Mouse (Mus musculus) heart, postnatal 0 days (tissue): ENCODE measurements around the gene Srrt.

Experiments used
- CTCF ChIP-seq: IDR thresholded peaks from 2 replicates; pipeline ENCODE4 v1.5.1; 2016; ENCODE audit warnings: antibody characterized with exemption, control low read depth, low read depth
- EP300 ChIP-seq: IDR thresholded peaks from 2 replicates; pipeline ENCODE4 v1.6.1; 2016; ENCODE audit warnings: antibody characterized with exemption, low read depth

DNA sequence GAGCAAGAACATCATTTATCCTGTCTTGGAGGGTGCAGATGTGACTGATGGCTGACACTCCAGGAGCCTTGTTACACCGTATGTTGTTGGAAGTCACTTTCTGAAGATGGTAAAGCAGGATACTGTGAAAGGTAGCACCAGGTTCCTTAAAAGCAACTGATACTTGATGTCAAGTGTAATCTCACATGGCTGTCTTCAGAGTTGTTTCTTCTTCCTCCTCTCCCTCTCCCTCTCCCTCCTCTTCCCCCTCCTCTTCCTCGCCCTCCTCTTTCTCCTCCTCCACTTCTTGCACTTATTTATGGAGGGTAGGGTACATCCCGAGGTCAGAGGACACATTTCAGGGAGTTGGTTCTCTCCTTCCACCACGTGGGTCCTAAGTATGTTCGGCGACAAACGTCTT is 21.5 kb downstream of the Srrt start:
- TF ChIP-seq CTCF (no peak), EP300 (no peak)
